Mouse (Mus musculus) R1 (cell line): Measurements from ENCODE around the gene Pld2.

ENCODE experiments used
- DNase-seq: peaks from one replicate; pipeline ENCODE4 v3.0.0-alpha.2; 2018; ENCODE audit warnings: low read depth, low spot score

Pld2 gene

GRCm38 (mm10) chr11:70539877-70540587 lies at the start of gene Pld2:
Gene Pld2, plus strand, starts transcription at chr11:70540064.
- DNase-seq: peak; percentile 84

- no peak for DNase-seq
Observed at GRCm38 (mm10) chr11:70499566-70500475, 40.0 kb upstream of the Pld2 start.

- no peak for DNase-seq
Observed at GRCm38 (mm10) chr11:70500476-70500812, 39.4 kb upstream of the Pld2 start.

GRCm38 (mm10) chr11:70502018-70502417 lies 37.8 kb upstream of the Pld2 start:
- no peak for DNase-seq

GRCm38 (mm10) chr11:70504970-70505369 lies 34.9 kb upstream of the Pld2 start, which contains the start of gene Tm4sf5:
Gene Tm4sf5, plus strand, starts transcription at chr11:70505244.
- DNase-seq: peak; percentile 46

GRCm38 (mm10) chr11:70506385-70506784 lies 33.5 kb upstream of the Pld2 start:
- DNase-seq: peak; percentile 77

GRCm38 (mm10) chr11:70506962-70507515 lies 32.8 kb upstream of the Pld2 start:
- DNase-seq: no peak

GRCm38 (mm10) chr11:70509753-70510564 lies 29.9 kb upstream of the Pld2 start:
- DNase-seq: peak; percentile 91

GRCm38 (mm10) chr11:70511242-70511641 lies 28.6 kb upstream of the Pld2 start:
- DNase-seq: no peak

GRCm38 (mm10) chr11:70511825-70512224 lies 28.0 kb upstream of the Pld2 start:
- DNase-seq: no peak

- no peak for DNase-seq
Observed at GRCm38 (mm10) chr11:70512709-70513342, 27.0 kb upstream of the Pld2 start.

- DNase-seq: no peak
Observed at GRCm38 (mm10) chr11:70513520-70513919, 26.3 kb upstream of the Pld2 start.

- DNase-seq: no peak
Observed at GRCm38 (mm10) chr11:70514288-70514687, 25.6 kb upstream of the Pld2 start, which contains the start of gene Vmo1. Gene Vmo1, minus strand, starts transcription at chr11:70514616.

GRCm38 (mm10) chr11:70516352-70516751 lies 23.5 kb upstream of the Pld2 start:
- peak; percentile 79 for DNase-seq

GRCm38 (mm10) chr11:70518436-70518835 lies 21.4 kb upstream of the Pld2 start:
- DNase-seq: no peak

GRCm38 (mm10) chr11:70518923-70519322 lies 20.9 kb upstream of the Pld2 start, which contains the start of gene Gltpd2:
Gene Gltpd2, plus strand, starts transcription at chr11:70519196.
- DNase-seq: no peak

GRCm38 (mm10) chr11:70520178-70520769 lies 19.6 kb upstream of the Pld2 start:
- peak; percentile 43 for DNase-seq

GRCm38 (mm10) chr11:70523306-70523989 lies 16.4 kb upstream of the Pld2 start:
- peak; percentile 92 for DNase-seq

- DNase-seq: no peak
Observed at GRCm38 (mm10) chr11:70524782-70525181, 15.1 kb upstream of the Pld2 start.

GRCm38 (mm10) chr11:70525184-70525678 lies 14.6 kb upstream of the Pld2 start, which contains the start of gene Psmb6:
Gene Psmb6, plus strand, starts transcription at chr11:70525367.
- DNase-seq: peak; percentile 99
